In genomic region chr8:126422174-126422919, GRCm38 (mm10) we compare ENCODE assay signal across 7 mouse cellular contexts. TPM values are rescaled to one million over a fixed set of nuclear protein-coding genes. Genes with fewer than 3 reads are reported as not detected.
DNase-seq lines count a peak whose midpoint lies in the region; ATAC-seq lines count a peak whose summit lies in the region.

Gene Coa6, plus strand, starts transcription at chr8:126422515.

- peak within 1 kb of the TSS; percentile 92 for H3K9ac ChIP-seq in intestine, embryonic 15.5 days

- peaks cover 10% of the 10 kb centered on the region; the same call in 1 of the 2 replicates for H3K36me3 ChIP-seq in intestine, embryonic 15.5 days
- peaks cover 26% of the 10 kb centered on the region for H3K36me3 ChIP-seq in midbrain, embryonic 10.5 days

- peak within 1 kb of the TSS; percentile 94 for H3K4me3 ChIP-seq in intestine, embryonic 15.5 days (replicated peaks)
- peak within 1 kb of the TSS; percentile 89 for H3K4me3 ChIP-seq in midbrain, embryonic 10.5 days

- intact Hi-C loops in gastrocnemius, postnatal 36 days (cut with DNase I): no loop called here
- intact Hi-C loops in left cerebral cortex, postnatal 25 days (cut with DNase I): loop anchor here (5.0 kb wide), 2 partner anchors 165 to 525 kb away; partner anchors contain the start of gene Tomm20

- H3K4me1 ChIP-seq in intestine, embryonic 15.5 days (replicated peaks): peaks cover 9% of the 10 kb centered on the region; the same call in 1 of the 2 replicates
- peaks cover 18% of the 10 kb centered on the region for H3K4me1 ChIP-seq in midbrain, embryonic 10.5 days

- under 1% methylated on average over 61 of the region's 61 CpGs for WGBS in intestine, embryonic 15.5 days
- WGBS in midbrain, embryonic 10.5 days: under 1% methylated on average over 61 of the region's 61 CpGs

- peak within 1 kb of the TSS; percentile 78 for H3K27ac ChIP-seq in intestine, embryonic 15.5 days
- H3K27ac ChIP-seq in midbrain, embryonic 10.5 days (replicated peaks): peak within 1 kb of the TSS; percentile 90

- peak; percentile 98 for DNase-seq in adrenal gland, adult 2 months
- peak; percentile 94 for DNase-seq in embryo, embryonic 11.5 days (ENCODE audit: low read depth, low spot score)
- peak; percentile 97 to 98 for DNase-seq in gastrocnemius, postnatal 36 days
- DNase-seq in left cerebral cortex, postnatal 25 days (ENCODE audit: low spot score in 2 of 2): peak; percentile 97 to 98
- peak; percentile 97 for DNase-seq in midbrain, embryonic 10.5 days (ENCODE audit: low spot score)
- DNase-seq in right cerebral cortex, postnatal 4 days: peak; percentile 96

- no peaks in the 10 kb centered on the region for H3K9me3 ChIP-seq in intestine, embryonic 15.5 days
- H3K9me3 ChIP-seq in midbrain, embryonic 10.5 days (replicated peaks): no peaks in the 10 kb centered on the region

- ATAC-seq in intestine, embryonic 15.5 days: peak; percentile 98

- H3K4me2 ChIP-seq in intestine, embryonic 15.5 days (replicated peaks): peak within 1 kb of the TSS; percentile 83

- no peaks in the 10 kb centered on the region for H3K27me3 ChIP-seq in intestine, embryonic 15.5 days (replicated peaks)
- no peaks in the 10 kb centered on the region for H3K27me3 ChIP-seq in midbrain, embryonic 10.5 days (ENCODE audit: low read depth, poor library complexity, severe bottlenecking)

RNA-seq across cellular contexts. Expression of gene Coa6, which starts in this region (rescaled TPM):
- 10 to 100 TPM; 25.5 to 37.6 TPM for total RNA-seq in adrenal gland, adult 2 months (2021)
- polyA plus RNA-seq in adrenal gland, adult 2 months (2012; rRNA removed): 62.6 and 75.9 TPM in 2 replicates
- 10 to 100 TPM; 18.3 to 20.9 TPM for total RNA-seq in gastrocnemius, postnatal 36 days (2021)
- 68.2 and 70.9 TPM in 2 replicates for polyA plus RNA-seq in intestine, embryonic 15.5 days (2015; fragmentation: Nextera tagmentation; extraction: Ambion mirVana)
- total RNA-seq in left cerebral cortex, postnatal 25 days (2021): 10 to 100 TPM; 24.1 to 30.6 TPM
- polyA plus RNA-seq in midbrain, embryonic 10.5 days (2016; fragmentation: Nextera tagmentation; extraction: Ambion mirVana): 42.5 and 49.4 TPM in 2 replicates

Comparison
In these comparisons a context has a peak if more than half of its experiments do, and no peak if none do; other contexts are left out.
1. Peak in every context shown above with its lines: DNase-seq, ATAC-seq, H3K4me3 ChIP-seq and H3K27ac ChIP-seq.